Mouse (Mus musculus) CD4-positive, CD25-positive, alpha-beta regulatory T cell, adult 2 months (primary cell): ENCODE data around the gene Ccdc194.

Source experiments
- DNase-seq: peaks from one replicate; pipeline ENCODE4 v3.0.0-alpha.2; 2012; ENCODE audit warnings: low read depth, low spot score

Ccdc194 gene

GRCm38 (mm10) chr8:71525226-71526050 lies at the start of gene Ccdc194:
Gene Ccdc194, minus strand, starts transcription at chr8:71525711.
- DNase-seq, result no peak

- DNase-seq, result no peak
These were observed 49.5 kb upstream of the Ccdc194 start for GRCm38 (mm10) chr8:71575020-71575419.

- DNase-seq, result no peak
These were observed 48.9 kb upstream of the Ccdc194 start for GRCm38 (mm10) chr8:71574426-71574825.

- DNase-seq, result no peak
These were observed 47.5 kb upstream of the Ccdc194 start for GRCm38 (mm10) chr8:71572847-71573633.

- DNase-seq, result no peak
These were observed 46.6 kb upstream of the Ccdc194 start for GRCm38 (mm10) chr8:71572077-71572476.

- peak; percentile 95 for DNase-seq
These were observed 44.9 kb upstream of the Ccdc194 start for GRCm38 (mm10) chr8:71570291-71570954.

- DNase-seq, result peak; percentile 83
These were observed 44.1 kb upstream of the Ccdc194 start for GRCm38 (mm10) chr8:71569366-71570290.

- DNase-seq, result no peak
These were observed 43.4 kb upstream of the Ccdc194 start for GRCm38 (mm10) chr8:71568941-71569340.

GRCm38 (mm10) chr8:71568387-71568937 lies 43.0 kb upstream of the Ccdc194 start, which contains the start of gene Slc27a1:
Gene Slc27a1, plus strand, starts transcription at chr8:71568882.
- no peak for DNase-seq

GRCm38 (mm10) chr8:71567587-71567986 lies 42.1 kb upstream of the Ccdc194 start:
- no peak for DNase-seq

- DNase-seq, result no peak
These were observed 41.0 kb upstream of the Ccdc194 start, which contains the start of gene Nxnl1 for GRCm38 (mm10) chr8:71566501-71566900. Gene Nxnl1, minus strand, starts transcription at chr8:71566601.

- peak; percentile 24 for DNase-seq
These were observed 38.5 kb upstream of the Ccdc194 start for GRCm38 (mm10) chr8:71563992-71564391.

GRCm38 (mm10) chr8:71562751-71563150 lies 37.2 kb upstream of the Ccdc194 start:
- DNase-seq, result peak; percentile 87

- peak; percentile 92 for DNase-seq
These were observed 35.9 kb upstream of the Ccdc194 start for GRCm38 (mm10) chr8:71561401-71561800.

GRCm38 (mm10) chr8:71560765-71561164 lies 35.3 kb upstream of the Ccdc194 start:
- no peak for DNase-seq

- DNase-seq, result no peak
These were observed 34.6 kb upstream of the Ccdc194 start for GRCm38 (mm10) chr8:71560071-71560470.

GRCm38 (mm10) chr8:71558958-71559690 lies 33.6 kb upstream of the Ccdc194 start:
- peak; percentile 87 for DNase-seq

- DNase-seq, result peak; percentile 55
These were observed 32.8 kb upstream of the Ccdc194 start, which contains the start of gene Tmem221 for GRCm38 (mm10) chr8:71558071-71558957. Gene Tmem221, minus strand, starts transcription at chr8:71558871.

GRCm38 (mm10) chr8:71554644-71555043 lies 29.1 kb upstream of the Ccdc194 start:
- DNase-seq, result no peak
